Mouse (Mus musculus) heart, adult 2 months (tissue): ENCODE results near the gene Trpm3.

Experiments
- CTCF ChIP-seq: fragments of 200-600 bp; IDR thresholded peaks from 2 replicates; pipeline ENCODE4 v1.8.1; 2022; ENCODE audit warnings: antibody characterized with exemption, mild to moderate bottlenecking, moderate library complexity
- EP300 ChIP-seq: fragments of 200-500 bp; IDR thresholded peaks from 2 replicates; pipeline ENCODE4 v1.6.1; 2011; ENCODE audit warnings: low read depth, low read length, control low read depth; ENCODE audit not compliant: insufficient read depth

DNA sequence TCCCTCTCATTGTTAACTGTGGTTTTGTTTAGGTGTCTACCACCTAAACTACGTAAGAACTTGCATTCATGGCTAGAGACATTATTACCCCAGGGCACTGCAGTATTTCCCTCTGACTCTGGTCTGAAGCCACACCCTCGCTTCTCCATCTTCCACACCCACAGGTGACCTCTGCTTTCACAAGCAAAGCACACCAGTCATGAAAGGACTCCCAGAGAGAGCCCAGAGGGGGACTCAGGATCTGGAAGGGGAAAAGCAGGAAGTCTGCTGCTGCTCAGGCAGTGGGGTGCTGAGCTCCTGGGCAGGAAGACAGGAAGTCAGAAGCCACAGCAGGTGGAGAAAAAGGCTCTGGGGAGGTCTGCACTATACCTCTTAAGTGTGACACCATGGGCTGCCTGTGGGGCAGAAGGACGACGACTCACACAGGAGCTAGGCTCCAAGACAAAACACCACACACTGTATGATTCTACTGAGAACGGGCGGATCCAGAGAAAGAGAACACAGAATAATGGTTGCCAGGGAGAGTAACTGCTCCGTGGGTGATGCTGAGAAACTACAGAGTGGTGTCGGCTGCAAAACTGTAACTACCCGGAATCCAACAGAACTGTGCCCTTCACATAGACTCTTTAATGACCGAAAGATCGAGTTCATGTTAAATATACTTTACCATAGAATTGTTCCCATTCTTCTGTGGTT, 898.1 kb downstream of the Trpm3 start:
- TF ChIP-seq EP300 (no peak), CTCF (no peak)
